Mouse (Mus musculus) C2C12 (cell line): Measurements from ENCODE around the gene Slk. TPM values are rescaled to one million over a fixed set of nuclear protein-coding genes. Genes with fewer than 3 reads are reported as not detected.

ENCODE experiments used
- H3K27me3 ChIP-seq: one replicate; pipeline ENCODE4 v1.6.1; 2011; ENCODE audit not compliant: control insufficient read depth, insufficient read depth, insufficient read length
- H3K36me3 ChIP-seq: one replicate; pipeline ENCODE4 v1.6.1; 2011; ENCODE audit not compliant: control insufficient read depth, insufficient read depth
- H3K4me3 ChIP-seq: one replicate; pipeline ENCODE4 v1.5.1; 2011; ENCODE audit warnings: mild to moderate bottlenecking, control low read depth; ENCODE audit not compliant: poor library complexity, insufficient read depth, severe bottlenecking
- H3K79me2 ChIP-seq: one replicate; pipeline ENCODE4 v1.6.1; 2011; ENCODE audit not compliant: control insufficient read depth, insufficient read depth
- H3K79me3 ChIP-seq: one replicate; pipeline ENCODE4 v1.6.1; 2011; ENCODE audit warnings: low read depth, control low read depth
- H3ac ChIP-seq: one replicate; pipeline ENCODE3; 2011; ENCODE audit warnings: low read depth; ENCODE audit not compliant: control insufficient read depth, insufficient read length
- CEBPB ChIP-seq: IDR thresholded peaks from one replicate; pipeline ENCODE4 v1.6.1; 2011; ENCODE audit warnings: low read depth, mild to moderate bottlenecking, control low read depth, moderate library complexity
- CTCF ChIP-seq: IDR thresholded peaks from one replicate; pipeline ENCODE4 v1.5.1; 2011; ENCODE audit not compliant: control insufficient read depth, insufficient read depth, insufficient read length
- FOSL1 ChIP-seq: IDR thresholded peaks from one replicate; pipeline ENCODE4 v1.8.0; 2011; ENCODE audit warnings: mild to moderate bottlenecking, low read length; ENCODE audit not compliant: poor library complexity, insufficient read depth, severe bottlenecking
- MAX ChIP-seq: IDR thresholded peaks from one replicate; pipeline ENCODE4 v1.6.1; 2011; ENCODE audit warnings: mild to moderate bottlenecking, control low read depth
- MYOD1 ChIP-seq: IDR thresholded peaks from one replicate; pipeline ENCODE4 v1.6.1; 2011; ENCODE audit warnings: low read depth; ENCODE audit not compliant: control insufficient read depth, insufficient read length
- MYOG ChIP-seq: IDR thresholded peaks from one replicate; pipeline ENCODE4 v1.6.1; 2011; ENCODE audit not compliant: control insufficient read depth, insufficient read length; ENCODE audit errors: extremely low read depth
- USF1 ChIP-seq: IDR thresholded peaks from one replicate; pipeline ENCODE4 v1.6.1; 2011; ENCODE audit warnings: low read depth, mild to moderate bottlenecking, control low read depth, moderate library complexity
- polyA plus RNA-seq: library from polyadenylated mRNA; unstranded; fragments of >200 nt; fragmentation: generic; extraction: Trizol; gene quantifications from one replicate; pipeline ENCODE4 v1.2.1, GENCODE M21; 2012; ENCODE audit warnings: missing spikeins

The Slk gene
- polyA plus RNA-seq, 1 experiment = 10.7 TPM

- peaks cover 19% of the 10 kb centered on the region for H3K36me3 ChIP-seq
- H3K79me2 ChIP-seq = peaks cover 20% of the 10 kb centered on the region
- H3K27me3 ChIP-seq = no peaks in the 10 kb centered on the region
- no peak overlapping the region for H3ac ChIP-seq
- H3K79me3 ChIP-seq = peaks cover 1% of the 10 kb centered on the region
- no peak overlapping the region for H3K4me3 ChIP-seq
- no peak for TF ChIP-seq MYOD1
These were observed 41.6 kb upstream of the Slk start for GRCm38 (mm10) chr19:47537879-47538278.

GRCm38 (mm10) chr19:47538801-47539200 lies 40.7 kb upstream of the Slk start:
- Histone ChIP-seq H3ac (no peak overlapping the region), H3K79me3 (peaks cover 1% of the 10 kb centered on the region), H3K79me2 (peaks cover 20% of the 10 kb centered on the region), H3K4me3 (no peak overlapping the region), H3K36me3 (peaks cover 14% of the 10 kb centered on the region), H3K27me3 (no peaks in the 10 kb centered on the region)
- TF ChIP-seq MAX (no peak), FOSL1 (no peak), CEBPB (no peak), CTCF (no peak), MYOG (no peak), MYOD1 (no peak), USF1 (no peak)

- Histone ChIP-seq H3K79me3 (no peaks in the 10 kb centered on the region), H3K79me2 (no peaks in the 10 kb centered on the region), H3ac (no peak overlapping the region), H3K4me3 (no peak overlapping the region), H3K36me3 (no peaks in the 10 kb centered on the region), H3K27me3 (no peaks in the 10 kb centered on the region)
- TF ChIP-seq MYOD1 (no peak), CEBPB (no peak)
These were observed 37.0 kb upstream of the Slk start for GRCm38 (mm10) chr19:47542441-47542840.

GRCm38 (mm10) chr19:47545055-47545454 lies 34.4 kb upstream of the Slk start:
- Histone ChIP-seq H3K4me3 (no peak overlapping the region), H3ac (no peak overlapping the region), H3K27me3 (no peaks in the 10 kb centered on the region), H3K79me2 (no peaks in the 10 kb centered on the region), H3K36me3 (no peaks in the 10 kb centered on the region), H3K79me3 (no peaks in the 10 kb centered on the region)
- TF ChIP-seq MYOG (no peak), MYOD1 (no peak), CEBPB (no peak), MAX (no peak), FOSL1 (no peak), USF1 (no peak), CTCF (no peak)

GRCm38 (mm10) chr19:47545528-47545927 lies 34.0 kb upstream of the Slk start:
- Histone ChIP-seq H3K27me3 (no peaks in the 10 kb centered on the region), H3K79me2 (no peaks in the 10 kb centered on the region), H3ac (no peak overlapping the region), H3K79me3 (no peaks in the 10 kb centered on the region), H3K36me3 (no peaks in the 10 kb centered on the region), H3K4me3 (no peak overlapping the region)
- TF ChIP-seq MAX (no peak), MYOG (no peak)

GRCm38 (mm10) chr19:47548432-47549076 lies 30.9 kb upstream of the Slk start:
- Histone ChIP-seq H3K27me3 (no peaks in the 10 kb centered on the region), H3ac (no peak overlapping the region), H3K79me2 (no peaks in the 10 kb centered on the region), H3K36me3 (no peaks in the 10 kb centered on the region), H3K4me3 (no peak overlapping the region), H3K79me3 (no peaks in the 10 kb centered on the region)
- no peak for TF ChIP-seq MAX
- TF ChIP-seq USF1 = no peak
- no peak for TF ChIP-seq MYOD1
- TF ChIP-seq FOSL1 = no peak
- TF ChIP-seq MYOG = no peak
- no peak for TF ChIP-seq CEBPB
